Comparison of ENCODE assay signal across 9 mouse cellular contexts in genomic region chr4:35354046-35354445, GRCm38 (mm10).
A peak's percentile ranks its signal among the peaks of the same experiment; 100 is the strongest.
DNase-seq lines count a peak whose midpoint lies in the region; ATAC-seq and TF ChIP-seq lines count a peak whose summit lies in the region.
"Had no signal": no experiment of that assay in that cellular context is flagged by ENCODE, and none has a peak within 500 bp of the region (broad histone marks: within the 10 kb centered on the region; RNA-seq: fewer than 3 reads in every experiment).

No protein-coding gene starts in this region.

- no peak overlapping the region for H3K9ac ChIP-seq in forebrain, embryonic 13.5 days
- H3K9ac ChIP-seq in forebrain, postnatal 0 days, result no peak overlapping the region
- no peak overlapping the region for H3K9ac ChIP-seq in lung, embryonic 15.5 days
- H3K9ac ChIP-seq in hindbrain, embryonic 14.5 days, result no peak overlapping the region
- no peak overlapping the region for H3K9ac ChIP-seq in neural tube, embryonic 15.5 days (replicated peaks)

- peaks cover 4% of the 10 kb centered on the region; the same call in 1 of the 2 replicates for H3K4me1 ChIP-seq in forebrain, embryonic 13.5 days
- 0 out of 2 replicates have a peak, but pooled peaks cover 4% of the 10 kb centered on the region for H3K4me1 ChIP-seq in forebrain, postnatal 0 days (ENCODE audit: insufficient read depth)
- no peaks in the 10 kb centered on the region for H3K4me1 ChIP-seq in lung, embryonic 15.5 days
- H3K4me1 ChIP-seq in hindbrain, embryonic 14.5 days (replicated peaks; ENCODE audit: control insufficient read depth, insufficient read depth, low read length), result no peaks in the 10 kb centered on the region
- no peaks in the 10 kb centered on the region for H3K4me1 ChIP-seq in neural tube, embryonic 15.5 days

- no peaks in the 10 kb centered on the region for H3K9me3 ChIP-seq in forebrain, embryonic 13.5 days (replicated peaks)
- no peaks in the 10 kb centered on the region for H3K9me3 ChIP-seq in forebrain, postnatal 0 days (ENCODE audit: low read length)
- no peaks in the 10 kb centered on the region for H3K9me3 ChIP-seq in lung, embryonic 15.5 days
- H3K9me3 ChIP-seq in hindbrain, embryonic 14.5 days (ENCODE audit: control insufficient read depth, low read length), result no peaks in the 10 kb centered on the region
- H3K9me3 ChIP-seq in neural tube, embryonic 15.5 days (replicated peaks), result no peaks in the 10 kb centered on the region

- no peak overlapping the region for H3K4me3 ChIP-seq in forebrain, embryonic 13.5 days
- H3K4me3 ChIP-seq in forebrain, postnatal 0 days (ENCODE audit: low read depth, low read length), result no peak overlapping the region
- H3K4me3 ChIP-seq in lung, embryonic 15.5 days, result no peak overlapping the region
- H3K4me3 ChIP-seq in hindbrain, embryonic 14.5 days (replicated peaks; ENCODE audit: low read length), result no peak overlapping the region
- H3K4me3 ChIP-seq in neural tube, embryonic 15.5 days (replicated peaks), result no peak overlapping the region
- H3K4me3 ChIP-seq: erythroblast, embryonic 14.5 days had no signal

- no peak overlapping the region for H3K4me2 ChIP-seq in forebrain, embryonic 13.5 days
- H3K4me2 ChIP-seq in forebrain, postnatal 0 days (ENCODE audit: low read depth), result no peak overlapping the region
- no peak overlapping the region for H3K4me2 ChIP-seq in lung, embryonic 15.5 days
- H3K4me2 ChIP-seq in hindbrain, embryonic 14.5 days (replicated peaks), result no peak overlapping the region
- peak overlapping the region; percentile 20; the same call in 1 of the 2 replicates for H3K4me2 ChIP-seq in neural tube, embryonic 15.5 days

- no peak for TF ChIP-seq CTCF in forebrain, postnatal 0 days (IDR thresholded peaks at IDR 0.05; ENCODE audit: low read depth)

- 75% methylated on average over 14 of the region's 14 CpGs for WGBS in forebrain, embryonic 13.5 days
- WGBS in forebrain, postnatal 0 days, result 62% methylated on average over 14 of the region's 14 CpGs
- 41% methylated on average over 14 of the region's 14 CpGs for WGBS in lung, embryonic 15.5 days
- WGBS in hindbrain, embryonic 14.5 days, result 54% methylated on average over 14 of the region's 14 CpGs
- WGBS in neural tube, embryonic 15.5 days, result 59% methylated on average over 14 of the region's 14 CpGs

- no peak for DNase-seq in forebrain, postnatal 0 days
- no peak for DNase-seq in lung, postnatal 14 days
- no peak for DNase-seq in hindbrain, embryonic 14.5 days (ENCODE audit: low spot score)
- DNase-seq in spleen, postnatal 36 days (ENCODE audit: low spot score in 2 of 2), result no peak

- H3K36me3 ChIP-seq in forebrain, embryonic 13.5 days (ENCODE audit: poor library complexity, severe bottlenecking), result no peaks in the 10 kb centered on the region
- H3K36me3 ChIP-seq in forebrain, postnatal 0 days (ENCODE audit: insufficient read depth), result no peaks in the 10 kb centered on the region
- H3K36me3 ChIP-seq in lung, embryonic 15.5 days, result no peaks in the 10 kb centered on the region
- no peaks in the 10 kb centered on the region for H3K36me3 ChIP-seq in hindbrain, embryonic 14.5 days (replicated peaks; ENCODE audit: control insufficient read depth, insufficient read depth)
- no peaks in the 10 kb centered on the region for H3K36me3 ChIP-seq in neural tube, embryonic 15.5 days

- H3K27ac ChIP-seq in forebrain, embryonic 13.5 days, result no peak overlapping the region
- H3K27ac ChIP-seq in forebrain, postnatal 0 days (ENCODE audit: low read depth, low read length), result no peak overlapping the region
- H3K27ac ChIP-seq in lung, embryonic 15.5 days, result no peak overlapping the region
- no peak overlapping the region for H3K27ac ChIP-seq in hindbrain, embryonic 14.5 days
- H3K27ac ChIP-seq in neural tube, embryonic 15.5 days (replicated peaks), result no peak overlapping the region

- H3K27me3 ChIP-seq in forebrain, embryonic 13.5 days, result no peaks in the 10 kb centered on the region
- no peaks in the 10 kb centered on the region for H3K27me3 ChIP-seq in forebrain, postnatal 0 days (ENCODE audit: insufficient read depth, low read length)
- H3K27me3 ChIP-seq in lung, embryonic 15.5 days, result no peaks in the 10 kb centered on the region
- H3K27me3 ChIP-seq in hindbrain, embryonic 14.5 days (ENCODE audit: control insufficient read depth, insufficient read depth, low read length), result no peaks in the 10 kb centered on the region
- H3K27me3 ChIP-seq in neural tube, embryonic 15.5 days (replicated peaks), result no peaks in the 10 kb centered on the region

- ATAC-seq in forebrain, embryonic 13.5 days, result peak; percentile 41; the same call in 1 of the 2 replicates
- ATAC-seq in forebrain, postnatal 0 days, result no peak; the same call in 1 of the 2 replicates
- ATAC-seq in lung, embryonic 15.5 days (ENCODE audit: borderline replicate concordance, extremely low read depth, low FRiP score, low TSS enrichment), result peak; percentile 73; the same call in 1 of the 2 replicates
- peak; percentile 48; the same call in 1 of the 2 replicates for ATAC-seq in hindbrain, embryonic 14.5 days (ENCODE audit: low FRiP score)
- ATAC-seq in neural tube, embryonic 15.5 days (ENCODE audit: low FRiP score), result no peak
- no peak for ATAC-seq in megakaryocyte-erythroid progenitor cell, adult 5-6 weeks (replicated peaks; ENCODE audit: low FRiP score, low TSS enrichment, poor library complexity, severe bottlenecking)

Comparison
In these comparisons a context has a peak if more than half of its experiments do, and no peak if none do; other contexts are left out.
1. ATAC-seq: peak in forebrain, embryonic 13.5 days (single experiment), lung, embryonic 15.5 days (single experiment) and hindbrain, embryonic 14.5 days (single experiment); none in forebrain, postnatal 0 days (single experiment), neural tube, embryonic 15.5 days (single experiment) and megakaryocyte-erythroid progenitor cell, adult 5-6 weeks (single experiment).